Mouse (Mus musculus): Measurements from ENCODE around the gene Klc4. TPM values are rescaled to one million over a fixed set of nuclear protein-coding genes. Genes with fewer than 3 reads are reported as not detected.

Gene Klc4
- total and polyA plus RNA-seq, 2 experiments from 2014 or later: 23.0 to 32.1 TPM

DNA sequence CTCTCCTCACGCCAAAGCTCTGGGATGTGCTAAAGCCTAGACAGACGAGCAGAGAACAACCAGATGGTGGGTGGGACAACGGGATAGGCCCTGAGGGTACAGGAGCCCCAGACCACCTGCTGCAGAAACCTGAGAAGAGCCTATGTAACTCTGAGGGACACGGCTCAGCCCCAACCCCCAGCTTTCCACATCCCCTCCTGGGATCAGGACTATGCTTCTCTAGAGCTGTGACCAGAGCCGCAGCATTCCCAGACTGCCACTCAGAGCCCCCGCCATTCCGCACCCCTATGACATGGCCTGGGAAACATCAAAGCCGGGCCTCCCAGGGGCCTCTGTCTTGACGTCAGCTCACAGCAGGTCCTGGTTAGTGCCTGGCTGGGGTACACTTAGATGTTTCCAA, 51.2 kb downstream of the Klc4 start:
- no peak overlapping the region for H3K4me3 ChIP-seq (ENCODE audit: low read length)
- H3K27ac ChIP-seq: no peak overlapping the region
- H3K9me3 ChIP-seq (ENCODE audit: low read length): no peaks in the 10 kb centered on the region
- no peak overlapping the region for H3K9ac ChIP-seq (replicated peaks; ENCODE audit: low read length)
- no peaks in the 10 kb centered on the region for H3K4me1 ChIP-seq (ENCODE audit: insufficient read depth, low read length)
- 0 out of 2 replicates have a peak, but pooled peaks cover 10% of the 10 kb centered on the region for H3K36me3 ChIP-seq (ENCODE audit: insufficient read depth, low read length)
- no peak overlapping the region for H3K4me2 ChIP-seq (ENCODE audit: low read depth, low read length)
- 52% methylated on average over 9 of the region's 9 CpGs for WGBS
- no peak for TF ChIP-seq CTCF (IDR thresholded peaks at IDR 0.05; ENCODE audit: low read depth)
- no peaks in the 10 kb centered on the region for H3K27me3 ChIP-seq (ENCODE audit: insufficient read depth, low read length)
- ATAC-seq: no peak
- no peak for DNase-seq (ENCODE audit: low spot score)

DNA sequence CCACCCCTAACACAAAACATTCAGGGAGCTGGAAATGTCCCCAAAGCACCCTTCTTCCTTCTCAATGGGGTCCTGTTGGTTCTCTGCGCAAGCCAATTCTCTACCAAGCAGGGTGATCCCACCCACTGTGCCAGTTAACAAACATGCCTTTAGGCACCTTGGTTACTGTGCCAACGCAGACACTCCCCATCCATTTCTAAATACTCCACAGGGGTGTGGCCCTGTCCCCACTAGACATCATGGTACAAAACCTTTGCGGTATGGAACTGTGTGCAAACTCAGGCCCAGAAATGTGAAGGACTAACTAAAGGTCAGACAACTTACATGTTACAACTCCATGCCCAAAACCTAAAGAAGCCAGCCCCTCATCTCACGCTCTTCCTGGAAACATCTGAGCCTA, 52.7 kb downstream of the Klc4 start:
- Histone ChIP-seq H3K4me3 (ENCODE audit: low read length) (no peak overlapping the region), H3K27ac (no peak overlapping the region), H3K9ac (replicated peaks; ENCODE audit: low read length) (no peak overlapping the region), H3K36me3 (ENCODE audit: insufficient read depth, low read length) (0 out of 2 replicates have a peak, but pooled peaks cover 19% of the 10 kb centered on the region), H3K4me1 (ENCODE audit: insufficient read depth, low read length) (no peaks in the 10 kb centered on the region), H3K27me3 (ENCODE audit: insufficient read depth, low read length) (no peaks in the 10 kb centered on the region), H3K9me3 (ENCODE audit: low read length) (no peaks in the 10 kb centered on the region), H3K4me2 (ENCODE audit: low read depth, low read length) (no peak overlapping the region)
- 73% methylated on average over 4 of the region's 4 CpGs for WGBS
- TF ChIP-seq CTCF (IDR thresholded peaks at IDR 0.05; ENCODE audit: low read depth): no peak
- no peak for DNase-seq (ENCODE audit: low spot score)
- no peak for ATAC-seq

DNA sequence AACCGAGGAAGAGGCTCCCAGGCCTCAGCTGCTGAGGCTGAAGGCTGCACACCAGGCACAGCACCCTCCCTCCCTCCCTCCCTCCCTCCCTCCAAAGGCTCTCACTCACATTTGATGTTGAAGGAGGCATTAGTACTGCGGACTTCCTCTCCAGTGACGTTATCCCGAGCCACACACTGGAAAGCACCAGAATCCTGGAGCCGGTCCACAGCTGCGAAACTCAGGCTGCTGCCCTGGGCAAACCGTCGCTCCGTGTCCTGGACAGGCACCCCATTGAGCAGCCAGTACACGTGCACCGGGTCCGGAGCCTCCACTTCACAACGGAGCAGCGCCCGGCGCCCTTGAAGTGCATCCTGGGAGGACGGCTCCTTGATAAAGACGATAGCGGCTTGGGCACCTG, 54.4 kb downstream of the Klc4 start:
- Histone ChIP-seq H3K4me3 (ENCODE audit: low read length) (no peak overlapping the region), H3K27me3 (ENCODE audit: insufficient read depth, low read length) (no peaks in the 10 kb centered on the region), H3K36me3 (ENCODE audit: insufficient read depth, low read length) (peaks cover 28% of the 10 kb centered on the region), H3K4me2 (ENCODE audit: low read depth, low read length) (no peak overlapping the region), H3K4me1 (ENCODE audit: insufficient read depth, low read length) (no peaks in the 10 kb centered on the region), H3K9me3 (ENCODE audit: low read length) (no peaks in the 10 kb centered on the region), H3K27ac (no peak overlapping the region), H3K9ac (replicated peaks; ENCODE audit: low read length) (no peak overlapping the region)
- DNase-seq (ENCODE audit: low spot score) (peak; percentile 13), ATAC-seq (no peak; the same call in 1 of the 2 replicates)
- WGBS: 65% methylated on average over 19 of the region's 19 CpGs
- TF ChIP-seq CTCF (IDR thresholded peaks at IDR 0.05; ENCODE audit: low read depth): no peak

DNA sequence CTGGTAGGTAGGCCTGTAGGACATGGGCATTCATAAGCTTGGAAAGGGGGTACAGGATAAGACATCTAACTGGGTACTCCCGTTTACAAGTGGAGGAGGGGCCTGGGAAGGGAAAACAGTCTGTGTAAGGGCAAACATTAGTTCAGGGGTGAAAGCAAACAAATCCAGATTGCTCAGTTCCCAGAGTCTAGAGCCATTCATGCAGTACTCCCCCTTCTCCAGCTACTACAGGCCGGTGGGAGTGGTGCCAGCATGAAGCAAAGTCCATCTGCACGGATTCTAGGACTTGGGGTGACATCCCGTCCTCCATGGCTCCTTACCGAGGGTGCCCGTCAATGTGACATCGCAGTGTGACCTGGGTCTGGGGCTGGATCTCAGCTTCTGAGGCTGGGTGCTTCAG, 55.4 kb downstream of the Klc4 start:
- H3K4me2 ChIP-seq (ENCODE audit: low read depth, low read length): no peak overlapping the region
- no peak for DNase-seq (ENCODE audit: low spot score)
- no peak for TF ChIP-seq CTCF (IDR thresholded peaks at IDR 0.05; ENCODE audit: low read depth)
- no peak overlapping the region for H3K4me3 ChIP-seq (ENCODE audit: low read length)
- H3K27ac ChIP-seq: no peak overlapping the region
- no peaks in the 10 kb centered on the region for H3K27me3 ChIP-seq (ENCODE audit: insufficient read depth, low read length)
- no peak for ATAC-seq
- no peaks in the 10 kb centered on the region for H3K9me3 ChIP-seq (ENCODE audit: low read length)
- H3K9ac ChIP-seq (replicated peaks; ENCODE audit: low read length): no peak overlapping the region
- WGBS: 92% methylated on average over 7 of the region's 7 CpGs
- peaks cover 35% of the 10 kb centered on the region for H3K36me3 ChIP-seq (ENCODE audit: insufficient read depth, low read length)
- no peaks in the 10 kb centered on the region for H3K4me1 ChIP-seq (ENCODE audit: insufficient read depth, low read length)

DNA sequence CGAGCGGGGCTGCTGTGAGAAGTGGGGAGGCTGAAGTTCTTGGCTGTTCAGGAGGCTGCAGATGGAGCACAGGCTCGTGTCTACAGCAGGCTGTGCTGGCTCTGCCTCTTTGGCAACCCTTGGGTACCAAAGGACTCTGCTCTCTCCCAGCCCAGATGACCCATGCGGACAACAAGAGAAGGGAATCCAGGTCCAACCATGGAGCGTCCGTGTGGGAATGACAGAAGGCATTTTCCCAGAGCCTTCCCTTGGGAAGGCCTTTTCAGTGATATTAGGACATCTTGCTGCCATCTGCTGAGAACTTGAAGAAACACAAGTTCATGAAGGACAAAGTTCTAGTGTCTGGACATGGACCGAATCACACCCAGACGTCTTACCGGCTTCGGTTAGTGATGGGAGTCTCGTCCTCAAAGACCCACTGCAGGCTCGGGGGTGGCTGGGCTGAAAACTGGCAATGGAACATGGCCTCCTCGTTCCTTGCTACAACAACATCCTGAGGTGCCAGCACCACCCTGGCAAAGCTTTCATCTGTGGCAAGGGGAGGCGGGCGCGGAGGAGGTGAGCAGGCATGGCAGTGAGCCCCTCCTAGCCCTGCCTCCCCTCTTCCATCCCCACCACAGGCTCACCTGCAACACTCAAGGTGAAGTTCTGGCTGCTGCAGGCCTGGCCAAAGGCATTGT, 56.0 kb downstream of the Klc4 start:
- H3K36me3 ChIP-seq (ENCODE audit: insufficient read depth, low read length): peaks cover 35% of the 10 kb centered on the region
- no peak for ATAC-seq
- DNase-seq (ENCODE audit: low spot score): no peak

DNA sequence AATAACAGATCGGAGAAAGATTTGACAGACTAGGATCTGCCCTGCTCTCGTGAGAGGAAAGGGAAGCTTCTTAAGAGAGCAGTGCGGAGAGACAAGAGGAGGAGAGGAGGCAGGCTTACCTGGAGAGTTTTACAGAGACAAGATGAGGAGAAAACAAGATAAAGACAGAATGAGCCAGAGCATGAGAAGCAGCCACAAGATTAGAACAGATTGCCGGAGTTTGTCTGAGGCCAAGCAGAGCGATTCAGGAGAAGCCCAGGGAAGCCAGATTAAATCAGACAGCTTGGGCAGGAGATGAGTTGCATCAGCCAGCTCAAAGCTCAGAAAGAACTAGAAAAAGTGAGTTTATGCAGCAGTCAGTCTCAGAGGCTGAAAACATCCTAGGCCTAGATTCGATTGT, 56.9 kb downstream of the Klc4 start:
- DNase-seq (ENCODE audit: low spot score) (no peak), ATAC-seq (no peak)
- no peak overlapping the region for H3K27ac ChIP-seq
- no peaks in the 10 kb centered on the region for H3K9me3 ChIP-seq (ENCODE audit: low read length)
- H3K9ac ChIP-seq (replicated peaks; ENCODE audit: low read length): no peak overlapping the region
- TF ChIP-seq CTCF (IDR thresholded peaks at IDR 0.05; ENCODE audit: low read depth): no peak
- H3K4me3 ChIP-seq (ENCODE audit: low read length): no peak overlapping the region
- H3K27me3 ChIP-seq (ENCODE audit: insufficient read depth, low read length): no peaks in the 10 kb centered on the region
- WGBS: 89% methylated on average over 6 of the region's 6 CpGs
- peaks cover 35% of the 10 kb centered on the region for H3K36me3 ChIP-seq (ENCODE audit: insufficient read depth, low read length)
- H3K4me1 ChIP-seq (ENCODE audit: insufficient read depth, low read length): no peaks in the 10 kb centered on the region
- no peak overlapping the region for H3K4me2 ChIP-seq (ENCODE audit: low read depth, low read length)

More for the DNA sequence above, 56.0 kb downstream of the Klc4 start:
- H3K4me1 ChIP-seq (ENCODE audit: insufficient read depth, low read length): no peaks in the 10 kb centered on the region
- no peak overlapping the region for H3K9ac ChIP-seq (replicated peaks; ENCODE audit: low read length)
- no peak overlapping the region for H3K27ac ChIP-seq
- no peaks in the 10 kb centered on the region for H3K27me3 ChIP-seq (ENCODE audit: insufficient read depth, low read length)
- H3K4me2 ChIP-seq (ENCODE audit: low read depth, low read length): no peak overlapping the region
- no peak overlapping the region for H3K4me3 ChIP-seq (ENCODE audit: low read length)
- no peaks in the 10 kb centered on the region for H3K9me3 ChIP-seq (ENCODE audit: low read length)
- 0 out of 2 replicates have a peak, but pooled peaks have one; percentile 6 for TF ChIP-seq CTCF (IDR thresholded peaks at IDR 0.05; ENCODE audit: low read depth)
- 83% methylated on average over 16 of the region's 16 CpGs for WGBS

DNA sequence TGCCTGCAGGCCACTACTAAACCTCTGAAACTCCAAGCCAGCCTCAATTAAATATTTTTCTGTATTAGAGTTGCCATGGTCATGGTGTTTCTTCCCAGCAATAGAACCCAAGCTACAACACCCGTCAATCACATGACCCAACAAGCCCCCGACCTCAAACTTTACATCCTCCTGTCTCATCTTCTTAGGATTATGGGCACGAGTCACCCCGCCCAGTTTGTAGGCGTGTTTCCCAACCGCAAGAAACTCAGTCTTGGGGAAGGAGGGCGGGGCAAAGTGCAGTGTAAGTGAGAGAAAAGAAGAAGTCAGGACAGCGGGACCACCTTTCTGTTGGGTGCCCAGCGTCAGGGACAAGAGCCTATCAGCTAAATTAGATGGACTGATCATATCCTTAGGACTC, 57.6 kb downstream of the Klc4 start:
- ATAC-seq: no peak
- Histone ChIP-seq H3K4me2 (ENCODE audit: low read depth, low read length) (no peak overlapping the region), H3K27ac (no peak overlapping the region), H3K36me3 (ENCODE audit: insufficient read depth, low read length) (peaks cover 35% of the 10 kb centered on the region), H3K9me3 (ENCODE audit: low read length) (no peaks in the 10 kb centered on the region), H3K27me3 (ENCODE audit: insufficient read depth, low read length) (no peaks in the 10 kb centered on the region), H3K4me3 (ENCODE audit: low read length) (no peak overlapping the region), H3K4me1 (ENCODE audit: insufficient read depth, low read length) (no peaks in the 10 kb centered on the region), H3K9ac (replicated peaks; ENCODE audit: low read length) (no peak overlapping the region)
- no peak for TF ChIP-seq CTCF (IDR thresholded peaks at IDR 0.05; ENCODE audit: low read depth)
- WGBS: 92% methylated on average over 9 of the region's 9 CpGs
- no peak for DNase-seq (ENCODE audit: low spot score)

Data from hindbrain, postnatal 0 days (tissue).